Mouse (Mus musculus) erythroid progenitor cell, adult 5-6 weeks (primary cell): Measurements from ENCODE around the gene Mylk. TPM values are rescaled to one million over a fixed set of nuclear protein-coding genes. Genes with fewer than 3 reads are reported as not detected.
"Not testable (repeated sequence)": the region's sequence is repeated elsewhere in the genome, so short reads cannot be mapped to it uniquely, and the experiment has no call there.

Source experiments
- ATAC-seq: replicated peaks from 2 replicates; pipeline ENCODE4 v1.8.0; 2016; ENCODE audit warnings: moderate number of reproducible peaks, mild to moderate bottlenecking, moderate TSS enrichment, inconsistent platforms; ENCODE audit not compliant: poor library complexity, low FRiP score, severe bottlenecking
- total RNA-seq, 2 experiments: library from RNA; stranded (forward) in 1 of 2; stranded (reverse) in 1 of 2; fragments of 150-400 nt in 1 of 2; fragments of 186-747, 209-891 nt in 1 of 2; gene quantifications; 2 replicates each; pipeline versions ENCODE4 v1.2.3 to v1.2.4; 2015 to 2017; ENCODE audit warnings: low replicate concordance in 2 of 2

The Mylk gene
- total RNA-seq (2015; ENCODE audit: low replicate concordance), result 2.1 TPM in 1 of 2 replicates, not detected in the other
- 0.64 and 1.7 TPM in 2 replicates for total RNA-seq (2017; ENCODE audit: low replicate concordance)

- peak; percentile 39; the same call in 1 of the 2 replicates for ATAC-seq
Measured at GRCm38 (mm10) chr16:34745065-34745585, at the start of gene Mylk. TSS of gene Mylk (plus strand) at chr16:34745210.

DNA sequence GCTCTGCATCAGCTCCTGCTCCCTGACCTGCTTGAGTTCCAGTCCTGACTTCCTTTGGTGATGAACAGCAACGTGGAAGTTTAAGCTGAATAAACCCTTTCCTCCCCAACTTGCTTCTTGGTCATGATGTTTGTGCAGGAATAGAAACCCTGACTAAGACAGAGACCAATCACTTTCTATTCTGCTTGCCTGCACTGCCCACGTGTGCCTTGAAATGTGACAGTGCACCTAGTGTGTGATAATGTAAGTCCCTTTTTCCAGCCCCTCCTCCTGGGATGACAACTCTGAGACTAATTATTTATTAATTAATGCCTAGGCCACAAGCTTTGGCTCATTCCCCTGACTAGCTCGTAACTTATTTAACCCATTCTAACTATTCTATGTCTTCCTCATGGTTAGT is 46.3 kb upstream of the Mylk start:
- ATAC-seq, result not testable (repeated sequence)

- ATAC-seq, result no peak
Measured at GRCm38 (mm10) chr16:34700165-34700827, 44.7 kb upstream of the Mylk start.

- ATAC-seq, result no peak
Measured at GRCm38 (mm10) chr16:34700828-34701216, 44.2 kb upstream of the Mylk start.

DNA sequence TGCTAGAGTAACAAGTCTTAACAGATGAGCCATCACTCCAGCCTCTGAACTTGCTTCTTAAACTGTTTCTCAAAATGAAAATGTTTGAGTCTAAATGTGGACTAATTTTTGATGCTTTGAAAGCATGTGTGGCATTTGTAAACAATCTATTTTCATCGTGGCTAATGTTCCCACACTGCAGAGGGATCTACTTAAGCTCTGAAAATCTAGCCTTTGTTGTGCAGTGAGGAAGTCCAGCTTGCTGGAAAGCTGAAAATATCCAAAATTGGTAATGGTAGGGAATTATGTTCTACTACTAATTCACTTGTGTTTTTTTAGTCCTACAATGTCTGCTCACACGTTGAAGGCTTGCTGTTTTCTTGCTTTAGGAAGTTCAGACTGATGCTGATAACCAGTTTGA is 39.0 kb upstream of the Mylk start:
- no peak for ATAC-seq

DNA sequence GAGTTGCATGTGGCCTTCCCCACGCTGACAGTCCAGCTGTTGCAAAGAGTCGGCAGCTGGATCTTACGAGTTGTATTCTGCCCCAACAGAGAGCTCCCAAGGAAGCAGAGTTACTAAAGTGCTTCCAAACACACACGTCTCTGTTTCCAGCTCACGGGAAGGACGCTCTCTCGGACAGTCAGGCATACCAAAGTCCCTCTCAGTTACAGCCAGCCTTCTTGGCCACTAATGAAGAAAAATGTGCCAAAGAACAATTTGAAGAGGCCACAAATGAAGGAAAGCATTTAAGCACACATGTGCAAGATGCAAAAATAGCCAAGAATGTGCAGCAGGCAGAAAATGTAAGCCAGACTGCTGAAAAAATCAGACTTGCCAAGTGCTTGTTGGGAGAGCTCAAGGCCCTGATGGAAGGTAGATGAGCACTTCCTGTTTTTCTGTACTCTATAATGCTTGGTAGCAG is 38.5 kb upstream of the Mylk start:
- ATAC-seq, result no peak

DNA sequence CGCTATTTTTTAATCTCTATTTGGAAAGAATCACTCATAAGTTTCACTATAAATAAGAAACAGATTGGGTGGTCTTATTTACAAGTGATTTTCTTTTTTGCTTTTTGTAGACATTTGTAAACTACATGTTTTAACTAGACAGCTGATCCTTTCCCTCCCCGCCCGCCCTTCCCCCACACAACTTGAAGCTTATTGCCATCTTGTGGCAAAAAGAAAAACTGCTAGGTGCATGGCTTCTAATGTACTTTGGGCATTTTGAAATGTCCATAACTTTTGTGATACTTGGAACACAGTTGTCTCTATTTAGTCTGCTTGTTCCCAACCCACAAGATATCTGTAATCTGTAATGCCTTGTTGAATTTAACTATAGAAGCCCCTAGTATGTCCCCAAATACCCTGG is 33.5 kb upstream of the Mylk start:
- ATAC-seq, result no peak

- no peak for ATAC-seq
Measured at GRCm38 (mm10) chr16:34725156-34725555, 19.9 kb upstream of the Mylk start.

DNA sequence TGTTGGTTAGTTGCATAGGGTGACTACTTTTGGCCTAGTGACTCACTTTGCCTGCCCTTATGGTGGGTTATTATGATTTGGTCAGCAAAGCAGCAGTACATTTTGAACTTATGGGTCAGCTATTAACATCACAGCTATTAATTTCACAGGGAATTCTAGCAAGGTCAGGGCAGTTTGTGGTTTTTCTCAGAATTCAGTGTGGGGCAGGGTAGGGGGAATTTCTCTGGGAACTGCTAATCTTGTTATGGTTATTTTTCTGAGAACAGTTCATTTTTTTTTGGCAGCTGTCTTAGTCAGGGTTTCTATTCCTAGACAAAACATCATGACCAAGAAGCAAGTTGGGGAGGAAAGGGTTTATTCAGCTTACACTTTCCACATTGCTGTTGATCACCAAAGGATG is 16.4 kb upstream of the Mylk start:
- ATAC-seq, result not testable (repeated sequence)

DNA sequence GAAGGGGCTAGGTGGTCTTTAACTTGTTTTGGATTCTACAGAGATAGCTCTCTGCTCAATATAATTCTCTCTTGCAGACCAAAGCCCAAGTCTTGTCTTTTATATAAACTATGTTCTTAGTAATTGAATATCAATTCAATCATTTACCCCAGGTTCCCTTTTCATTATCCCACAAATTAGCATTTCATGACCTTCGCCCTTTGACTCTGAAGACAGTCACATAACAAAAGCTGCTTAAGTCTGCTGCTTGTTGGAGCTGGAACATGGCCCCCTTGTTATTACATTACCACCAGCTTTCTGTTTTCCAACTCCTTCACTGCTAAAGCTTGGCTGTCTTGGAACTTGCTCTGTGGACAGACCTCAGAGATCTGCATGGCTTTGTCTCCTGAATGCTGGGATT is 15.6 kb upstream of the Mylk start:
- ATAC-seq, result no peak

GRCm38 (mm10) chr16:34738656-34739233 is 6.3 kb upstream of the Mylk start:
- ATAC-seq, result no peak

DNA sequence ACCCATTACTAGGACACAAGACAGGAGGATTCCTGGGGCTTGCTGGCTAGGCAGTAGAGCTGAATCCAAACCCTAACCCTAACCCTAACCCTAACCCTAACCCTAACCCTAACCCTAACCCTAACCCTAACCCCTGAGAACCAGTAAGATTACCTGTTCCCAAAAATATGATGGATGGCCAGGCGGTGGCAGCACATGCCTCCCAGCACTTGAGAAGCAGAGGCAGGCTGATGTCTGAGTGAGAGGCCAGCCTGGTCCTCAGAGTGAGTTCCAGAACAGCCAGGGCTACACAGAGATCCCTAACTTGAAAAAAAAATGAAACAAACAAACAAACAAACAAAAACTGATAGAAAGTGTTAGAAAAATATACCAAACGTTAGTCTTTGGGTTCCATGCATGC is 2.1 kb upstream of the Mylk start:
- ATAC-seq, result no peak

GRCm38 (mm10) chr16:34748081-34748720 is 3.2 kb downstream of the Mylk start:
- ATAC-seq, result 0 out of 2 replicates have a peak, but pooled peaks have one; percentile 10

DNA sequence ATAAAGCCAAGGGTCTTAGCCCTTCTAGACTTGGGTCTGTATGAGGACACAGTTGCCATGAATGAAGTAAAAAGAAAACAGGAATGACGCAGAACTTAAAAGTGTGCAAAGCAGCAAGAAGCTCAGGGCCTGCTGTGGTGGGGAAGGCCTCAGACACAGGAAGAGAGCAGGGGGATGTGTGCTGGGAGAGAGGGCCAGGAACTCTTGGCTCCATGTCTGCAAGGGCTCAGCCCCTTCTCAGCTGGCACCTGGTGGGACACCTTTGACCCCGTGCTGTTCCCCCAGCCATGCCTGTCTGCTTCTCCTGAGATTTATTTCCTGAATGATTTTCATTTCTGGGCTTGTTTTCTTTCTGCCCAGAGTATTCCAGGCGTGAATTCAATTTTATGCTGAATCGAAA is 4.5 kb downstream of the Mylk start:
- no peak for ATAC-seq

GRCm38 (mm10) chr16:34752026-34752425 is 7.0 kb downstream of the Mylk start:
- no peak for ATAC-seq

DNA sequence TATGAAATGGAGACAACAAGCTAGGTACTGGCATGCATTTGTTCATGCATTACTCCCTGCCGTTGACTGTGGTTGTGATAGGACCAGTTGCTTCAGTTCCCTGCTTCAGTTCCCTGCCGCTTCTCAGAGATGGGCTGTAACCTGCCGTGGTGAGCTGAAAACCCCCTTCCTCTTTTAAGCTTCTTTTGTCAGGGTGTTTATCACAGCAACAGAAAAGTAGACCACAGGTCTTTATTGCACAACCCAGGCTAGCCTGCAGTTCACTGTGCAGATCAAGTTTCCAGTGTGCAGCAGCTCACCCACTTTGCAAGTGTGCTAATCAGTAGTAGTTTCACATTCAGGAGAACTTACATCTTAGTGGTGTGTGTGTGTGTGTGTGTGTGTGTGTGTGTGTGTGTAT is 8.0 kb downstream of the Mylk start:
- ATAC-seq, result no peak

DNA sequence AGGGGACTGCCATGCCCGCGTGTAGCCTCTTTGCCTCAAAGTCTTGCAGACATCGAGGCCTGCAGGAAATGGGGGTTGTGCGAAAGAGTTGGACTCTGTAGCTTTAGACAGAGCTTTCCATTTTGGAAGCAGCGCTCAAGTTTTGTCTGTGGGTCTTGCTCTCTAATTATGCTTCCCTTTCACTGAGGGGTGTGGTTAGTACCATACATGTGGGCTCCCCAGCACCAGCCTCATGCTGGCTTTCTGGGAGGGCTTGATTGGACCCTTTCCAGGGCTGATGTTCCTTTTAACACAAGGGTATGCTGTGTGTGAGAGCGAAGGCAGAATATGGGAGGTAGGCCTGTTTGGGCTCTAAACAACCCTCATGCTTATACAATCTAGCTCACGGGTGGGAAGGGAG is 12.0 kb downstream of the Mylk start:
- no peak for ATAC-seq

DNA sequence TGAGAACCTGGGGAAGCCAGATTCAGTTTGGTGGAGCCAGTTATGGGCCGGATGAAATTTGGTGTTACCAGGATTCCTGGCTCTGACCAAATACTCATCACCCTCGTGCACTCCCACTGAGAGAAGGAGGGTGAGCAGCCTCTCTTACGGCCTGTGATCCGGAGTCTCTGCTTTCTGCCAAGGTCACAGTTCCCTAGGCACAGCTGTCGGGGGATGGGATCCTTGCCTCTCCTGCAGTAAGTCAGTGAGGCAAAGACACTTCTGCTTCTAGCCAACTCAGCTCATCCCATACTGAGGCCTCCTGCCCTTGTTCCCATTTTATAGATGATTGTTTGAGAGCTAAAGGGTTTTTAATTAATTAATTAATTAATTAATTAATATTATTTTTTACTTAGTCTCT is 13.2 kb downstream of the Mylk start:
- ATAC-seq, result no peak

GRCm38 (mm10) chr16:34763959-34764591 is 19.1 kb downstream of the Mylk start:
- ATAC-seq, result no peak

- ATAC-seq, result no peak
Measured at GRCm38 (mm10) chr16:34765666-34766065, 20.7 kb downstream of the Mylk start.
